Mouse (Mus musculus) lung, adult 18-20 months (tissue): ENCODE data around the gene Fbxo17.
"Not testable (repeated sequence)": the region's sequence is repeated elsewhere in the genome, so short reads cannot be mapped to it uniquely, and the experiment has no call there.

ENCODE experiments used
- DNase-seq, 2 experiments: peaks; one replicate each; pipeline ENCODE4 v3.0.0; 2022; ENCODE audit warnings: mixed read lengths in 2 of 2

The Fbxo17 gene

GRCm38 (mm10) chr7:28716590-28717281, at the start of gene Fbxo17:
Gene Fbxo17, plus strand, starts transcription at chr7:28716804.
- DNase-seq = peak; percentile 56 to 70

DNA sequence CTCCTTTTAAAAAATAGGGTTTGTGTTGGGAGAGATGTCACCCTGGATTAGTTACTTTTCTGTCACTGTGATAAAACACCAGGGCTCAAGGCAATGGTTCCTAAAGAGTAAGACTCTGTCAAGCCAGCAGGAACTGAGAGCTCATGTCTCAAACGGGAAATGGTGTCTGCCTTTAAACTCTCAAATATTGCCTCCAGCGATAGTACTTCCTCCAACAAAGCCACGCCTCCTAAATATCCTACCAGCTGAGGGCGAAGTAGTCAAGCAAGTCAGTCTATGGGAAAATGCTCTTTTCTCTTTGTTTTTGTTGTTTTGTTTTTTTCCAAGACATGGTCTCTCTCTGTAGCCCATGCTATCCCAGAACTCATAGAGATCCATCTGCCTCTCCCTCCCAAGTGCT, 45.4 kb upstream of the Fbxo17 start:
- no peak for DNase-seq

DNA sequence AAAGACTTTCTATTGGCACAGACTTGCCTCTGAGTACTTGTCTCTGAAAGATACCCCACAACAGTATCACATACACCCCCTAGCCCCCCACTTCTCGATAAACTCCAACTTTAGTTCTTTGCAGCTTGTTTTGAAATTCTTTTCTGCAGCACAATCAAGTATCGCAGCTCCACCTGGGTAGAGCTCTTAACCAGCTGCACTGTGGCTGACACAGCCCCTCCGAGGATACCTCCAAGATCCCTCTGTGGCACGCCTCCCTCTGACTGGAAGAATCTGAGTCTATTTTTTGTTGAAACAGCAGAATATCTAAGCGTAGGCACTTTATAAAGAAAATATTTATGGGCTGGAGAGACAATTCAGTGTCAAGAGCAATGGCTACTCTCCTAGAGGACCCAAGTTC, 44.3 kb upstream of the Fbxo17 start:
- DNase-seq = no peak

- DNase-seq = not testable (repeated sequence)
Measured at GRCm38 (mm10) chr7:28672786-28673185, 43.8 kb upstream of the Fbxo17 start.

DNA sequence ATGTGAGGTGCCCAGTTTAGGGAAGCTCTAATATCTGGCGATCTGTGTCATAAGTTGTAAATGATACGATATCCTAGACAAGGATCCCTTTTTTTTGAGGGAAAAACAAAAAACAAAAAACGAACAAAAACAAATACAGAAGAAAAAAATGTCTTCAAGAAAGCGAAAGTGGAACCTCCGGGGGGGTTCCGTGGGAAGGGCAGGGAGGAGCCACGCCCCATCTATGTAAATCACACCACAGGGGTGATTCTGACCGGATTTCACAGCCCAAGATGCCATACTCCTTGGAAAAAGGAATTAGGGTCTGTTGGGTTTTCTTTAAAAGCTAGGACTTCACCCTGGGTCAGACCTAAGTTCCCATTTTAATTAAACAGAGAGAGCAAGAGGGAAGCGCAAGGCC, 41.6 kb upstream of the Fbxo17 start:
- DNase-seq = no peak

DNA sequence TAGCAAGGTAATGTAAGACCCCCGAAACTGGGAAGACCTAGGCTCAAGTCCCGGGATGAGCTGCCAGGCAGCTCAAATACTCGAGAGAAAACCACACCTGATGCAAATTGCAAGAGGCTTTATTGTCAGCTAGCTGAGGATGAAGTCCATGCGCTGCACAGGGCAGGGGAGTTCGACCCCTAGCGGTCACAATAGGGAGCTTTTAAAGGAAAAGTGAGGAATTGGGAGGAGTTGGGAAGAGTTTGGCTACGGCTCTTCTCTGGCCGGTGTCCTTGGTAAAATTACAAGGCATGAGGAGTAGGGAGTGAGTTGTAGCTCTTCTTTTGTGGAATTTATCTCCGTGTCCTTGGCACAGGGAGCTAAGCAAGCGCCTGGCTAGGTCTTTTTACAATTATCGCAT, 40.9 kb upstream of the Fbxo17 start:
- DNase-seq = peak in 1 of 2 experiments; percentile 34

GRCm38 (mm10) chr7:28676811-28677541, 39.6 kb upstream of the Fbxo17 start:
- DNase-seq = peak in 1 of 2 experiments; percentile 30

GRCm38 (mm10) chr7:28677624-28678023, 39.0 kb upstream of the Fbxo17 start:
- no peak for DNase-seq

- DNase-seq = no peak
Measured at GRCm38 (mm10) chr7:28691075-28691474, 25.5 kb upstream of the Fbxo17 start.

GRCm38 (mm10) chr7:28692545-28693320, 23.9 kb upstream of the Fbxo17 start, which contains the start of gene Fbxo27:
Gene Fbxo27, plus strand, starts transcription at chr7:28692849.
- DNase-seq = no peak

DNA sequence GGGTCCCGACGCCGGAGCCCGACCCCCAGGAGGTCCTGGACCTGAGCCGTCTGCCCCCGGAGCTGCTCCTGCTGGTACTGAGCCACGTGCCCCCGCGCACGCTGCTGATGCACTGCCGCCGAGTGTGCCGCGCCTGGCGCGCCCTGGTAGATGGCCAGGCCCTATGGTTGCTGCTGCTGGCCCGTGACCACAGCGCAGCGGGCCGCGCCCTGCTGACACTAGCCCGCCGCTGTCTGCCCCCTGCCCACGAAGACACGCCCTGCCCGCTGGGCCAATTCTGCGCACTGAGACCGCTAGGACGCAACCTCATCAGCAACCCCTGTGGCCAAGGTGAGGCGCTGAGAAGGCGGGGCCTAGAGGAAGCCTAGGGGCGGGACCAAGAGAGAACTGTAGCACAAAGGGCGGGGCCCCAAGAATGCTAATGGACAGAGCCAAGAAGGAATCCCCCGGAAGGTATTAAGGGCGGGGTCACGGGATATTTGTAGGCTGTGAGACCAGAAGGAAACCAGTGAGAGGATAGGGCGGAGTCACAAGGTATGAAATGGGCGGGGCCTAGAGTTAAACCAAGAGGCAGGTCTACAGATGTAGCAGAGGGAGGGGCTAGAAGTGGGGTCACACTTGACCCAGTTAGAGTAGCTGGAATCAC, 23.2 kb upstream of the Fbxo17 start:
- peak; percentile 89 to 94 for DNase-seq

- DNase-seq = peak in 1 of 2 experiments; percentile 27
Measured at GRCm38 (mm10) chr7:28694423-28694822, 22.2 kb upstream of the Fbxo17 start.

- no peak for DNase-seq
Measured at GRCm38 (mm10) chr7:28694966-28695511, 21.6 kb upstream of the Fbxo17 start.

DNA sequence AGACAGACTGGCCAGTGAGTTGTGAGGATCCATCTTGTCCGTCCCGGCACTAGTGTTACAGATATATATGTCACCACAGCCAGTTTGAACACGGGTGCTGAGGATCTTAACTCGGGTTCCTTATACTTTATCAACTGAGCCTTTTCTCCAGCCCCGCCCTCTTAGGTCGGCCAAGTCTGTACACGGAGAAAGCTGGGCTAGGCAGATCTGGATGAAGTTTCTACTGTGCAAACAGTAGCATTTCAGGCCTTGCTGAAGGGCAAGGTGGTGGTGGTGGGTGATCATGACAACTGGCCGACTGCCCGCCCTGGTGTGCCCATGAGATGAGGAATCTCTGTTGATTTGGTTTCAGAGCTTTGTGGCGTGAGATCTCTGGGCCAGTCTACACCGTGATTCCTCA, 19.3 kb upstream of the Fbxo17 start:
- no peak for DNase-seq

DNA sequence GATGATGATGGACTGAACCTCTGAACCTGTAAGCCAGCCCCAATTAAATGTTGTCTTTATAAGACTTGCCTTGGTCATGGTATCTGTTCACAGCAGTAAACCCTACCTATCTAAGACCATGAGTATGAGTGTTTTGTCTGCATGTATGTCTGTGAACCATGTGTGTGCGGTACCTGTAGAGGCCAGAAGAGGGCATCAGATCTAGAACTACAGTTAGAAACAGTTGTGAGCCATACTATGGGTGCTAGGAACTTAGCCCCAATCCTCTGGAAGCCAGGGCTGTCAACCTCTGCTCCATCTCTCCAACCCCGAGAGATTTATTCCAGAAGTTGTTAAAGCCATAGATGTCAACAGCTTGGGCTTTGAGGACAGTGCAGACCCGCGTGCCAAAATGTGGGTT, 16.3 kb upstream of the Fbxo17 start:
- no peak for DNase-seq

GRCm38 (mm10) chr7:28701306-28701705, 15.3 kb upstream of the Fbxo17 start:
- DNase-seq = not testable (repeated sequence)

DNA sequence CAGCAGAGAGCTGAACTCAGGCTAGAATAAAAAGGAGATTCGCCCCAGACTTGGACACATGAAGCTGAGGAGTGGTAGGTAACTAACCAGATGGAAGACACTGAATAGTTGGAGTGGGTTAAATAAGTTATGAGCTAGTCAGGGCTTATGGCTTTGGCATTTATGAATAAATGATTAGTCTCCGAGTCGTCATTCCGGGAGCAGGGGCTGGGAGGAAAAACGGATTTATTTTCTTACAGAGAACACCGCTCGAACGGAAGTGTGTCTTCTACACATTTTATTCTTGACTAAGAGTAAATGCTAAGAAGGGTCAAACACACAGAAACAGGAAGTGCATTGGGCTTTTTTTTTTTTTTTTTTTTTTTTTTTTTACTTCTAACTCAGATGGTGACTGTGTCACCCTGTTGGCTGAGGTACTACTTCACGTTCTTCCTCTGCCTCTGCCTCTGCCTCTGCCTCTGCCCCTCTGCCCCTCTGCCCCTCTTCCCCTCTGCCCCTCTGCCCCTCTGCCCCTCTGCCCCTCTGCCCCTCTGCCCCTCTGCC, 13.9 kb upstream of the Fbxo17 start:
- no peak for DNase-seq

GRCm38 (mm10) chr7:28709454-28709853, 7.2 kb upstream of the Fbxo17 start:
- DNase-seq = no peak

- no peak for DNase-seq
Measured at GRCm38 (mm10) chr7:28710962-28711361, 5.6 kb upstream of the Fbxo17 start.

GRCm38 (mm10) chr7:28714667-28715066, 1.9 kb upstream of the Fbxo17 start:
- DNase-seq = no peak

GRCm38 (mm10) chr7:28715598-28715997, 1.0 kb upstream of the Fbxo17 start:
- DNase-seq = no peak

DNA sequence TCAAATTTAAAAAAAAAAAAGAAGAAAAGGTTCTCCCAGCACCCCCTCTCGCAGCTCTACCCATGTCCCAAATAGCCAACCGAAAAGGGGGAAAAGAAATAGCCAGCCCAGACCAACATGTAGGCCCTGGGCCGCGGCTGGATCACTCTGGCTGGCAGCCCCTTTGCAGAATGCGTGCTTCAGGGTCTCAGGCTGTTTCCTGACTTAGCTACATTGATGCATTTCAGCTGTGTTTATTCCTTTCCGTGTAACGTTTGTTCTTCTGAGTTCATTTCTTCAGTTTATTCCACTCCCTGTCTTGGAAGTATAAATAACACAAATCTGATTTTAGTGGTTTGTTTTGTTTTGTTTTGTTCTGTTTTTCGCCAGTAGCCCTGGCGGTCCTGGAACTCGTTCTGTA, 1.1 kb downstream of the Fbxo17 start:
- DNase-seq = no peak
